Mouse (Mus musculus): ENCODE results near the gene Zdhhc8. TPM values are rescaled to one million over a fixed set of nuclear protein-coding genes. Genes with fewer than 3 reads are reported as not detected.
A peak's percentile ranks its signal among the peaks of the same experiment; 100 is the strongest.

Gene Zdhhc8
- polyA plus RNA-seq, 1 experiment from 2014 or later = 6.8 TPM

- Histone ChIP-seq H3K9me3 (ENCODE audit: control insufficient read depth, low read length) (no peaks in the 10 kb centered on the region), H3K4me2 (replicated peaks; ENCODE audit: low read depth) (no peak overlapping the region), H3K36me3 (ENCODE audit: control insufficient read depth, insufficient read depth, low read length) (no peaks in the 10 kb centered on the region; the same call in 1 of the 2 replicates), H3K27ac (replicated peaks) (no peak overlapping the region), H3K9ac (ENCODE audit: low read length) (0 out of 2 replicates have a peak overlapping the region, but pooled peaks have one; percentile 13), H3K4me3 (ENCODE audit: low read depth, low read length) (no peak overlapping the region), H3K27me3 (ENCODE audit: control insufficient read depth, insufficient read depth, low read length) (no peaks in the 10 kb centered on the region), H3K4me1 (replicated peaks; ENCODE audit: control insufficient read depth, insufficient read depth) (0 out of 2 replicates have a peak, but pooled peaks cover 4% of the 10 kb centered on the region)
- 28% methylated on average over 1 of the region's 1 CpGs for WGBS
- TF ChIP-seq EP300 (optimal IDR thresholded peaks at IDR 0.05) = no peak
- TF ChIP-seq CTCF (IDR thresholded peaks at IDR 0.05; ENCODE audit: low read depth) = no peak
- DNase-seq (ENCODE audit: low spot score) (no peak), ATAC-seq (ENCODE audit: low FRiP score, low TSS enrichment) (no peak)
Measured at GRCm38 (mm10) chr16:18233451-18233850, 1.5 kb downstream of the Zdhhc8 start.

- TF ChIP-seq EP300 (optimal IDR thresholded peaks at IDR 0.05) (no peak), CTCF (IDR thresholded peaks at IDR 0.05; ENCODE audit: low read depth) (no peak)
- 65% methylated on average over 4 of the region's 4 CpGs for WGBS
- Histone ChIP-seq H3K9me3 (ENCODE audit: control insufficient read depth, low read length) (no peaks in the 10 kb centered on the region), H3K27me3 (ENCODE audit: control insufficient read depth, insufficient read depth, low read length) (no peaks in the 10 kb centered on the region), H3K4me2 (replicated peaks; ENCODE audit: low read depth) (no peak overlapping the region), H3K36me3 (ENCODE audit: control insufficient read depth, insufficient read depth, low read length) (peaks cover 4% of the 10 kb centered on the region), H3K27ac (replicated peaks) (no peak overlapping the region; the same call in 1 of the 2 replicates), H3K4me1 (replicated peaks; ENCODE audit: control insufficient read depth, insufficient read depth) (0 out of 2 replicates have a peak, but pooled peaks cover 4% of the 10 kb centered on the region), H3K4me3 (ENCODE audit: low read depth, low read length) (no peak overlapping the region), H3K9ac (ENCODE audit: low read length) (no peak overlapping the region)
- no peak for DNase-seq (ENCODE audit: low spot score)
- no peak for ATAC-seq (ENCODE audit: low FRiP score, low TSS enrichment)
Measured at GRCm38 (mm10) chr16:18231451-18231850, 3.5 kb downstream of the Zdhhc8 start.

DNA sequence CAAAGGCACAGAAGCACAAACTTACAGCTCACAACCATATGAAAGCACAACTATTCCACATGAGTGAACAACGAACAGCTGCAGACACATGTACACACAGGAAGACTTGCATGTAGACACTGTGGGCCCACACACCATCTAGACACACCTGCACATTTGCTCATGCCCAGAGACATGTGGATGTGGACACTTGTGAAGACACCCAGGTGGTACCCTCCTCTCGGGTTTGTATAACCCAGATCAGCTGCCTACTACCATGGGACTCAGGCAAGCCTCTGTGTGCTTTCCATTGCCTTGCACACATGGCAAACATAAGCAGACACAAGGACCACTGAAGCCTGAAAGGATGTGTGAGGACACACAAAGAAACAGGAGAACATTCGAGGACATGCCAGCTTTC, 3.9 kb downstream of the Zdhhc8 start:
- Histone ChIP-seq H3K27ac (replicated peaks) (no peak overlapping the region; the same call in 1 of the 2 replicates), H3K4me1 (replicated peaks; ENCODE audit: control insufficient read depth, insufficient read depth) (0 out of 2 replicates have a peak, but pooled peaks cover 4% of the 10 kb centered on the region), H3K4me2 (replicated peaks; ENCODE audit: low read depth) (no peak overlapping the region), H3K9ac (ENCODE audit: low read length) (no peak overlapping the region), H3K4me3 (ENCODE audit: low read depth, low read length) (no peak overlapping the region), H3K36me3 (ENCODE audit: control insufficient read depth, insufficient read depth, low read length) (peaks cover 7% of the 10 kb centered on the region), H3K9me3 (ENCODE audit: control insufficient read depth, low read length) (no peaks in the 10 kb centered on the region), H3K27me3 (ENCODE audit: control insufficient read depth, insufficient read depth, low read length) (no peaks in the 10 kb centered on the region)
- no peak for DNase-seq (ENCODE audit: low spot score)
- WGBS = 77% methylated on average over 3 of the region's 3 CpGs
- no peak for ATAC-seq (ENCODE audit: low FRiP score, low TSS enrichment)
- TF ChIP-seq EP300 (optimal IDR thresholded peaks at IDR 0.05) (no peak), CTCF (IDR thresholded peaks at IDR 0.05; ENCODE audit: low read depth) (no peak)

GRCm38 (mm10) chr16:18230617-18231016, 4.3 kb downstream of the Zdhhc8 start:
- no peaks in the 10 kb centered on the region for H3K9me3 ChIP-seq (ENCODE audit: control insufficient read depth, low read length)
- H3K27me3 ChIP-seq (ENCODE audit: control insufficient read depth, insufficient read depth, low read length) = no peaks in the 10 kb centered on the region
- TF ChIP-seq EP300 (optimal IDR thresholded peaks at IDR 0.05) (no peak), CTCF (IDR thresholded peaks at IDR 0.05; ENCODE audit: low read depth) (peak; percentile 17; the same call in 1 of the 2 replicates)
- H3K36me3 ChIP-seq (ENCODE audit: control insufficient read depth, insufficient read depth, low read length) = peaks cover 10% of the 10 kb centered on the region
- 0 out of 2 replicates have a peak, but pooled peaks cover 2% of the 10 kb centered on the region for H3K4me1 ChIP-seq (replicated peaks; ENCODE audit: control insufficient read depth, insufficient read depth)
- H3K4me3 ChIP-seq (ENCODE audit: low read depth, low read length) = no peak overlapping the region
- no peak overlapping the region for H3K9ac ChIP-seq (ENCODE audit: low read length)
- DNase-seq (ENCODE audit: low spot score) = no peak
- ATAC-seq (ENCODE audit: low FRiP score, low TSS enrichment) = no peak
- WGBS = 82% methylated on average over 6 of the region's 6 CpGs
- no peak overlapping the region for H3K4me2 ChIP-seq (replicated peaks; ENCODE audit: low read depth)
- no peak overlapping the region for H3K27ac ChIP-seq (replicated peaks)

DNA sequence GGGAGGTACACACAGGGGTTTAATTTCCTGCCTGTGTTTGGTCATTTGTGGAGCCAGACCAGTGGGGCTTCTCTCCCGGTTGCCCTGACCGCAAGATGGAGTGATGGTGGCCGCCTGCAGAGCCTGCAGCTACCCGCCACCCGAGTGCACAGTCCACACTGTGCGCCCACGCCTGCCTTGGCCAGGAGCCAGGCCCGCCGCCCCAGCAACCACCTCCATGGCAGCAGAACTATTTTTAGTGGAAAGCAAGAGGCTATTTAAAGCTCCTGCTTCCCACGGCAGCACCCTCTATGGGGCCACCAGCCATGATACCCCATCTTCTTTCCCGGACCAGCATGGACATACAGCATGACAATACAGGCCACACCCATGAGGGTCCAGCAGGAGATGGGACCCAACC, 5.3 kb downstream of the Zdhhc8 start:
- WGBS = 45% methylated on average over 11 of the region's 11 CpGs
- Histone ChIP-seq H3K4me3 (ENCODE audit: low read depth, low read length) (no peak overlapping the region), H3K4me2 (replicated peaks; ENCODE audit: low read depth) (no peak overlapping the region), H3K27me3 (ENCODE audit: control insufficient read depth, insufficient read depth, low read length) (no peaks in the 10 kb centered on the region), H3K36me3 (ENCODE audit: control insufficient read depth, insufficient read depth, low read length) (peaks cover 10% of the 10 kb centered on the region), H3K27ac (replicated peaks) (no peak overlapping the region), H3K4me1 (replicated peaks; ENCODE audit: control insufficient read depth, insufficient read depth) (0 out of 2 replicates have a peak, but pooled peaks cover 2% of the 10 kb centered on the region), H3K9ac (ENCODE audit: low read length) (no peak overlapping the region), H3K9me3 (ENCODE audit: control insufficient read depth, low read length) (no peaks in the 10 kb centered on the region)
- DNase-seq (ENCODE audit: low spot score) (peak; percentile 57), ATAC-seq (ENCODE audit: low FRiP score, low TSS enrichment) (0 out of 2 replicates have a peak, but pooled peaks have one; percentile 15)
- TF ChIP-seq EP300 (optimal IDR thresholded peaks at IDR 0.05) (no peak), CTCF (IDR thresholded peaks at IDR 0.05; ENCODE audit: low read depth) (no peak)

DNA sequence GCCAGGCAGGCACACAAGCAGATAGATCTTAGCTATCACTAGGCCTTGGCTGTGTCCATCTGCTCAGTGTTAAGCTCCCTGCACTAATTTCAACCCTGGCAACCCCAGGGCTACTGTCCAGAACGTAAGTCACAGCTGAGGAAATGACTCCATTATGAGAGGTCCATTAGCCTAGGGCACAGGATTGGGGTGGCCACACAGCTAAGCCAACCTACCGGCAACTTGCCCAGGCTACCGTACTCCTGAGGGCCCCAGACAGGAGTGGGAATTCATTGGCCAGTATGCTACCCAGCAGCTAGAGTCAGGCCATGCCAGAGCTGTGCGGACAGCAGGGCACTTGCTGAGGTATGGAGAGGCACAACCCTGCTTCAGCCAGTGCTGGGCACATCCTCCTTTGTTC, 6.1 kb downstream of the Zdhhc8 start:
- Histone ChIP-seq H3K4me1 (replicated peaks; ENCODE audit: control insufficient read depth, insufficient read depth) (0 out of 2 replicates have a peak, but pooled peaks cover 2% of the 10 kb centered on the region), H3K9me3 (ENCODE audit: control insufficient read depth, low read length) (no peaks in the 10 kb centered on the region), H3K27ac (replicated peaks) (no peak overlapping the region), H3K36me3 (ENCODE audit: control insufficient read depth, insufficient read depth, low read length) (peaks cover 13% of the 10 kb centered on the region), H3K27me3 (ENCODE audit: control insufficient read depth, insufficient read depth, low read length) (no peaks in the 10 kb centered on the region), H3K4me3 (ENCODE audit: low read depth, low read length) (no peak overlapping the region), H3K4me2 (replicated peaks; ENCODE audit: low read depth) (no peak overlapping the region), H3K9ac (ENCODE audit: low read length) (no peak overlapping the region)
- no peak for TF ChIP-seq EP300 (optimal IDR thresholded peaks at IDR 0.05)
- TF ChIP-seq CTCF (IDR thresholded peaks at IDR 0.05; ENCODE audit: low read depth) = no peak
- WGBS = 95% methylated on average over 4 of the region's 4 CpGs
- no peak for ATAC-seq (ENCODE audit: low FRiP score, low TSS enrichment)
- no peak for DNase-seq (ENCODE audit: low spot score)

Data from stomach, postnatal 0 days (tissue).